Mouse (Mus musculus) midbrain, embryonic 12.5 days (tissue): Measurements from ENCODE around the gene Coro2a. TPM values are rescaled to one million over a fixed set of nuclear protein-coding genes. Genes with fewer than 3 reads are reported as not detected.

ENCODE experiments used
- ATAC-seq: fragments of 200-750 bp; cut with Nextera tagmentation; 2 replicates; pipeline ENCODE4 v1.8.0; 2017; ENCODE audit warnings: low read depth, moderate TSS enrichment, moderate library complexity; ENCODE audit not compliant: low FRiP score
- H3K27ac ChIP-seq: fragments of 300-500 bp; sonication (generic); replicated peaks from 2 replicates; pipeline ENCODE4 v1.5.1; 2016; ENCODE audit warnings: mild to moderate bottlenecking
- H3K27me3 ChIP-seq: fragments of 300-500 bp; sonication (generic); 2 replicates; pipeline ENCODE4 v1.6.1; 2016; ENCODE audit warnings: mild to moderate bottlenecking
- H3K36me3 ChIP-seq: fragments of 300-500 bp; sonication (generic); 2 replicates; pipeline ENCODE4 v1.6.1; 2016
- H3K4me1 ChIP-seq: fragments of 300-500 bp; sonication (generic); 2 replicates; pipeline ENCODE4 v1.6.1; 2016
- H3K4me2 ChIP-seq: fragments of 300-500 bp; sonication (generic); replicated peaks from 2 replicates; pipeline ENCODE4 v1.6.1; 2016; ENCODE audit warnings: mild to moderate bottlenecking, moderate library complexity
- H3K4me3 ChIP-seq: fragments of 300-500 bp; sonication (generic); 2 replicates; pipeline ENCODE4 v1.5.1; 2016; ENCODE audit warnings: mild to moderate bottlenecking
- H3K9ac ChIP-seq: fragments of 300-500 bp; sonication (generic); replicated peaks from 2 replicates; pipeline ENCODE4 v1.6.1; 2016; ENCODE audit warnings: mild to moderate bottlenecking, moderate library complexity
- H3K9me3 ChIP-seq: fragments of 300-500 bp; sonication (generic); 2 replicates; pipeline ENCODE4 v1.6.1; 2016; ENCODE audit warnings: mild to moderate bottlenecking
- WGBS: fragments of 180-500 bp; shearing (Covaris S2); methylation state at CpG from one replicate; pipeline ENCODE4 v1.1.7; 2016; 5-methylcytosine and 5-hydroxymethylcytosine counted together
- polyA plus RNA-seq: library from polyadenylated mRNA; unstranded; fragments of >200 nt; fragmentation: Nextera tagmentation; extraction: Ambion mirVana; gene quantifications from 2 replicates; pipeline ENCODE4 v1.2.1, GENCODE M21; 2016

Coro2a gene
- polyA plus RNA-seq, 1 experiment from 2014 or later, result 2.8 TPM

DNA sequence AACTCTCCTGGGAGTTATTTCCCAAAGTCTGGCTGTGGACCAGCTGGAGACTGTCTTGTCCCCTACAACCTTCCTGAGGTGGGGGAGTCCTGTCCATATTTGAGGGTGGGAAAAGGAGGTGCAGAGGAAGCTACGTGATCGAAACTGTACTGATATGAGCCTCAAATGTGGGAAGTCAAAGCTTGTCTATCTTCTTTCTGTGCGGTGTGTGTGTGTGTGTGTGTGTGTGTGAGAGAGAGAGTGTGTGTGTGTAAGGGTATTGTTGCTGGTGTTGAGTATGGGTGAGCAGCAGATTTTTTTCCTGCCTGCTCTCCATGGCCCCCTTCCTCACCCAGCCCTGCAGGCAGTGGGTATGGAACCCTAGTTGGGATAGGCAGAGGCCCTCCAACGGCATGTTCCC, 37.8 kb downstream of the Coro2a start:
- H3K36me3 ChIP-seq, result no peaks in the 10 kb centered on the region
- H3K9ac ChIP-seq, result no peak overlapping the region
- no peak overlapping the region for H3K4me2 ChIP-seq
- H3K9me3 ChIP-seq, result no peaks in the 10 kb centered on the region
- H3K4me3 ChIP-seq, result no peak overlapping the region
- no peak for ATAC-seq
- 95% methylated on average over 4 of the region's 4 CpGs for WGBS
- H3K4me1 ChIP-seq, result no peaks in the 10 kb centered on the region
- no peak overlapping the region for H3K27ac ChIP-seq
- H3K27me3 ChIP-seq, result no peaks in the 10 kb centered on the region; the same call in 1 of the 2 replicates

DNA sequence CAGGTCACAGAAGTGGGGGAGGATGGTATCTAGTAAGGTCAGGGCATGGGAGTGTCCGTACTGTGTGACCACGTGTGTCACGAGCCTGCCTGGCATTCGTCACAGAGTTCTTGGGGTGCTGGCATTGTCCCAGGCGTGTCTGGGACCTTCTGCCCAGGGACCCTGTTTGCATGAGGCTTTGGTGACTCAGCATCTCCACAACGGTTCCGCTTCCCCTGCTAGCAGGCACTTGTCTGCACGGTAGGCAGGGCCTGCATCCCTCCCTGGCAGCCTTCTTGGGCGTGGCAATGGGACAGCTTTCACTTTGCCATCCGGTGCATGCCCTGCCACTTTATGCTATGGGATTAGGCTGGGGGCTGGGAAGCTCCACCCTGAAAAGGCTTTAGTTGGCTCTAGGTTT, 38.2 kb downstream of the Coro2a start:
- no peak for ATAC-seq
- 71% methylated on average over 10 of the region's 10 CpGs for WGBS

DNA sequence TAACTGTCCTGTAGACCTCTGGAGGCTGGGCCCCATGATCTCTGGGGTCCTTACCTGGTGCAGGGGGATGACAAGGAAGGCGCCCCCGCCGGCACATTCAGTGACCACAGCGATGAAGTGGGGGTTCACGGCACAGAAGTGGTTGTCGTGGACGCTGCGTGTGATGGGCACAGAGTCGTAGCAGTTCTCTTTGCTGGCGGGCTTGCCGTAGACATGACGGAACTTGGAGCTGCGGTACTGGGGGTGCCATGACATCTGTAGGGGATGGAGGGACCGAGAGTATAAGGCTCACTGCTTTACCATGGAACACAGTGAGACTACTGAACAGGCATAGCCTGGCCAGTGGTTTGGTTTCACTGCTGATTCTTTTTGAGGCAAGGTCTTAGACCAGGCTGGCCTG, 39.2 kb downstream of the Coro2a start:
- ATAC-seq, result no peak
- Histone ChIP-seq H3K9ac (no peak overlapping the region), H3K27ac (no peak overlapping the region), H3K4me2 (no peak overlapping the region), H3K4me1 (no peaks in the 10 kb centered on the region), H3K4me3 (no peak overlapping the region), H3K27me3 (no peaks in the 10 kb centered on the region), H3K9me3 (no peaks in the 10 kb centered on the region), H3K36me3 (no peaks in the 10 kb centered on the region)
- WGBS, result 97% methylated on average over 14 of the region's 14 CpGs

More for the DNA sequence above, 38.2 kb downstream of the Coro2a start:
- H3K36me3 ChIP-seq, result no peaks in the 10 kb centered on the region
- H3K4me2 ChIP-seq, result no peak overlapping the region
- no peaks in the 10 kb centered on the region for H3K9me3 ChIP-seq
- H3K27me3 ChIP-seq, result no peaks in the 10 kb centered on the region; the same call in 1 of the 2 replicates
- no peak overlapping the region for H3K4me3 ChIP-seq
- H3K9ac ChIP-seq, result no peak overlapping the region
- H3K4me1 ChIP-seq, result no peaks in the 10 kb centered on the region
- H3K27ac ChIP-seq, result no peak overlapping the region

DNA sequence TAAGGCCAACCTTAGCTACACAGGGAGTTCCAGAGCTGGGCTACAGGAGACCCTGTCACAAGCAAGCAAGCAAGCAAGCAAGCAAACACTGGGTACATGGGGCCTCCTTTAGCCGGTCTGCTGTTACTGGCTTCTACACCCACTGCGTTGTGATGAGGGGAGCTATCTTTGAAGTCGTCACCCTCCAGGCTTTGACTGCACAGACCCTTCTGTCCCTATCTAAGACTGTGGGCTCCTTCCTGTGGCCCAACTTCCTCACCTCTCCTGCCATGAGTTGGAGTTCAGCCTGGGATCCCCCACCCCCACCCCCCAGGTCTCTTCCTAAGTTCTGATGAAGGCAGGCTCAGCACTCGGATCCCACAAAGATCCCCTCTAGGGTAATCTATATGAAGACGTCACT, 40.0 kb downstream of the Coro2a start:
- H3K9ac ChIP-seq, result no peak overlapping the region
- no peak overlapping the region for H3K4me2 ChIP-seq
- no peak overlapping the region for H3K27ac ChIP-seq
- no peaks in the 10 kb centered on the region for H3K27me3 ChIP-seq
- WGBS, result 86% methylated on average over 5 of the region's 5 CpGs
- H3K4me3 ChIP-seq, result no peak overlapping the region
- no peak for ATAC-seq
- H3K9me3 ChIP-seq, result no peaks in the 10 kb centered on the region
- no peaks in the 10 kb centered on the region for H3K36me3 ChIP-seq
- no peaks in the 10 kb centered on the region for H3K4me1 ChIP-seq

DNA sequence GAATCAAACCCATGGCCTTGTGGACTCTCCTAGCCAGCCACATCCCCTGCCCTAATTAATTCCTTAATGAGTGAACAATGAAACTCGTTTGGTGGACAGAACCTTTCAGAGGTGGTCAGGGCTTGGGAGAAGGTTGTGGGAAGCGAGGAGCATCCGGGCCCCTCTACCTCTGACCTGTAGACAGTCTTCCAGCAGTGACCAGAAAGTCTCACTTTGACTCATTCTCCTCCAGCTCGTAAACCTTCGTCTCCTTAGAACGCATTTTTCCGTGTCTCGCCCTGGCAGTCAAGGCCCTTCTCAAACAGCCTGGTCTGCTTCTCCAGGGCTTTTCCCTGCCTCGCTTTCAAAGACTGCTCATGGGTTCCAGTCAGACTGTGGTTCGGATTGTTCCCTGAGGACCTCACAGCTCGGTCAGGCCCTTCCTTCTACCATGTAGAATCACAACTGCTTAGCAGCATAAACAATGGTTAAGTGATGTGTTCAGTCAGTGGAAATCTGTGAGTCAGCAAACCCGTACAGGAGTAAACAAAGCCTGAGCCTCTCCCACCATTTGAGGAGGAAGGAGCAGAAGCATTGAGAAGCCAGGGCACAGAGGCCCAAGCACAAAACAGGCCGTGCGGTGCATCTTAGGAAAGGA, 41.8 kb downstream of the Coro2a start:
- H3K9ac ChIP-seq, result no peak overlapping the region
- ATAC-seq, result no peak
- H3K4me2 ChIP-seq, result no peak overlapping the region
- no peaks in the 10 kb centered on the region for H3K36me3 ChIP-seq
- no peak overlapping the region for H3K27ac ChIP-seq
- H3K9me3 ChIP-seq, result no peaks in the 10 kb centered on the region
- no peaks in the 10 kb centered on the region for H3K27me3 ChIP-seq
- H3K4me3 ChIP-seq, result no peak overlapping the region
- 81% methylated on average over 14 of the region's 14 CpGs for WGBS
- no peaks in the 10 kb centered on the region for H3K4me1 ChIP-seq

DNA sequence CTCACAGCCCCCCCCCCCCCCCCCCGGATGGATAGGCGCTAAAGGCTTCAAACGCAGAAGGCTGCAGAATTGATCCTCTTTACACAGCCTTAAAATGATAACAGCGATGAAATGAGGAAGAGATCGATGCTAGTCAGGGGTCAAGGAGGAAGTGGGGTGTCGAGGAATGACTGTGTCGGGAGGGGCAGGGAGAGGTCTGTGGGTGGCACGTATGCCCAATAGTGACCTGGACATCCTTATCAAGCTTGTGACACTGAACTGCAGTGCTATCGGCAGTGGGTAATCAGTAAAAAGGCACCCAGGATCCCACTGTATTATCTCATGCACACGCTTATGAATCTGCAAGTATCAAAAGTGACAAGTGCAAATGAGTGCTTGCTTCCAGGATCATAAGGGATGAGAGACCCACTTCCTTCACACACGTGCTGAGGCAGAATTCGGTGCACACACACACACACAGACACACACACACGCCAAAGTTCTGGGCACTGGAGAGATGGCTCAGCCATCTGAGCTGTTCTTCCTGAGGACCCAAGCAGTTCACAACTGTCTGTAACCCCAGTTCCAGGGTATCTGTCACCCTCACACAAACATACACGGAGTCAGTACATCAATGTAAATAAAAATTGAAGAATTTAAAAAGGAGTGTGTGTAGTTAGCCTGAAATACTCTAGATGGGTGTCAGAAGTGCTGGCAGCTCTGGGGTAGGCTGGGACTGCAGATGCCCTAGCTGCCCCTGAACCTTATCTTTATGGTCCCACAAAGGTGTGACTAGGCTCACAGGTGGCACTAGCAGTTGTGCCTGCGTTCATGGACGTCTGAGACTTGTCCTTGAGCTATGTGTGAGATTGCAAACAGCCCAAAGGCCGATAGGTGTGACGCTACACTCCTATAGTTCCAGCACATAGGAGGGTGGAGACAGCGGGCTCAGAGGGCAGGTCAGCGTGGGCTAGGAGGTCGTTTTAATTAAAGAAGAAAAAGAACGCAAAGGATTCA, 43.0 kb downstream of the Coro2a start:
- Histone ChIP-seq H3K9me3 (no peaks in the 10 kb centered on the region), H3K27me3 (no peaks in the 10 kb centered on the region), H3K4me3 (no peak overlapping the region), H3K4me2 (no peak overlapping the region), H3K27ac (no peak overlapping the region), H3K36me3 (no peaks in the 10 kb centered on the region), H3K4me1 (no peaks in the 10 kb centered on the region), H3K9ac (no peak overlapping the region)
- 83% methylated on average over 22 of the region's 22 CpGs for WGBS
- ATAC-seq, result no peak

DNA sequence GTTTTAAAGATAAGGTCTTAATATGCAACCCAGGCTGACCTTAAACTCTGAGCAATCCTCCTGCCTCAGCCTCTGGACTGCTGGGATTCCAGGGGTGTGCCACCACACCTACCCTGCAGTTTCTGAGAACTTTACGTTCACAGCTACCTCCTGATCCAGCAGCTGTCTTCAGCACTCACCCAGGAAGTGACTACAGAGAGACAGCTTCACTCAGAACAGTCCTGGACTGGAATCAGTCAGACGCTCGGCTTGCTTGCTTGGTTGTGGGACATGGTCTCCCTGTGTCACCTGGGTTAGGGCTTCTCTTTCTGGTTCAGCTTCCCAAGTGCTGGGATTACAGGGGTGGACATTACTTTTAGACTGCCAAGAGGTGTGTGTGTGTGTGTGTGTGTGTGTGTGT, 45.1 kb downstream of the Coro2a start:
- Histone ChIP-seq H3K4me3 (no peak overlapping the region), H3K9ac (no peak overlapping the region), H3K27ac (no peak overlapping the region), H3K4me1 (no peaks in the 10 kb centered on the region), H3K36me3 (no peaks in the 10 kb centered on the region), H3K9me3 (0 out of 2 replicates have a peak, but pooled peaks cover 3% of the 10 kb centered on the region), H3K4me2 (no peak overlapping the region), H3K27me3 (no peaks in the 10 kb centered on the region)
- no peak for ATAC-seq
- WGBS, result 89% methylated on average over 3 of the region's 3 CpGs

DNA sequence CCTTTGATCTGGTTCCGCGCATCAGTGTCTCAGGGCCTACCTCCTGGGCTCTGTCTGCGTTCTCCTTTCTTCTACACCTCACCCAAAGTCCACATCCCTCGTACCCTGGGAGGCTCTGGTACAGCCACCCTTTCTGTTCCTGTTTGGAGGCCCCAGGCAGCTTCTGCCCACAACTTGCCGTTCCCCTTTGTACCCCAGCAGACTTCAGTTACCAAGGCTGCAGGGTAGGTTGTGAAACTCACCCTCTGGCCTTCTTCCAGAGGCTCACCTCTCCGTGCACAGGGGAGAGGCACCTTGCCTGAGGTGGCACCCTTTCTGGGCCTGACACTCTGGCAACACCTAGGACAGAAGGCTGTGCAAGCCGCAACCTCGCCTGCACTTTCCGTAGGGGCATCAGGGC, 46.2 kb downstream of the Coro2a start:
- 0 out of 2 replicates have a peak, but pooled peaks cover 3% of the 10 kb centered on the region for H3K9me3 ChIP-seq
- ATAC-seq, result no peak
- no peaks in the 10 kb centered on the region for H3K4me1 ChIP-seq
- 84% methylated on average over 9 of the region's 9 CpGs for WGBS
- H3K9ac ChIP-seq, result no peak overlapping the region
- H3K4me3 ChIP-seq, result no peak overlapping the region
- no peaks in the 10 kb centered on the region for H3K36me3 ChIP-seq
- no peaks in the 10 kb centered on the region for H3K27me3 ChIP-seq
- H3K27ac ChIP-seq, result no peak overlapping the region
- H3K4me2 ChIP-seq, result no peak overlapping the region

DNA sequence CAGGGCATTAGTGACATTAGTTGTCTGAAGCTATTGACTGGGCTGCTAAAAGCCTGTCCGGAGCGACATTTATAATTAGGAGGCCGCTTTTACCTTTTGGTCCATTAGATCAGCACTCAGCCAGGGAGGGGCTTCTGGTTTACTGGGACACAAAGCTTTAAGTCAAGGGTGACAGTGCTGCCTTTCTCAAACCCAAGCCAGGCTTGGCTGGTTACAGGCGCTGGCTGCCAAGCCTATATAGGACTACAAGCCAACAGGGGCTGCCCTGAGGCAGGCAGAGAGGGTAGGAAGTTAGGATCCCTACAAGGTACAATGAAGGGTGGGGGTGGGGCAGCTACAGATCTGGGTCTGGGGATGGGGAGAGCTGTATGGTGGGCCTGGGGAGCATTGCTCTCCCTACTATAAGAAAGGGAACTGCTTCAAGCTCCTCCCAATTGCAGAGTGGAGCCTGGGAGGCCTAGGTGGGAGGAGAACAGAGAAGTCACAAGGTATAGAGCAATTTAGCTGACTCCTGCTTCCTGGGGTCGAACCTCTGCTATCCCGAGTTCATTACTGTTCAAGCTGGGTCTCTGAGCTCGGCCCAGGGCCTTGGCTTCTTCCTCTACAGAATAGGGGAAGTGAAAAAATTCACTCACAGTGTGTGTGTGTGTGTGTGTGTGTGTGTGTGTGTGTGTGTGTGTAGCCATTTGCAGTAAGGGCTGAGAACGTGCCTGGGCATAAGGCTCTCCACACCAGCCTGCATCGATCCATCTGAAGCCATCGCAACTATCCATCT, 47.5 kb downstream of the Coro2a start:
- H3K9ac ChIP-seq, result no peak overlapping the region
- no peak for ATAC-seq
- WGBS, result 85% methylated on average over 10 of the region's 10 CpGs
- H3K36me3 ChIP-seq, result no peaks in the 10 kb centered on the region
- H3K9me3 ChIP-seq, result 0 out of 2 replicates have a peak, but pooled peaks cover 3% of the 10 kb centered on the region
- no peak overlapping the region for H3K27ac ChIP-seq
- no peak overlapping the region for H3K4me3 ChIP-seq
- no peak overlapping the region for H3K4me2 ChIP-seq
- no peaks in the 10 kb centered on the region for H3K27me3 ChIP-seq
- no peaks in the 10 kb centered on the region for H3K4me1 ChIP-seq

DNA sequence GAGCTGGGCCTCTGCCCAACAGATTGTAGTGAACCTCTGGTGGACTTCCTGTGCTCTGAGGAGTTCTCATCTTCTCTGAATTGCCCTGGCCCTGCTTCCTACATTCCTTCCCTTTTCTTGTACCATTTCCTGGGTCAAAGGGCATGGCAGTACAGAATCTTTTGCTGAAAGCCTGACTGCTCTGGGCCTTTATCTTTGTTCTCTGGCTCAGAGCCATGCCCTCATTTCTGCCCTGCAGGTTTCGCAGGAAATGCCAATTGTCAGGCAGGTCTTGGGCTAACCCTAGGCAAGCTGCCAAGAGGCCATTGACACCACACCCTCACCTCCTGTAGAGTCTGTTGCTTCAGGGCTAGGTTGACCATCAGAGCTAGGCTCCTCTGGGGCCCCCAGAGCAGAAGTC, 48.1 kb downstream of the Coro2a start:
- Histone ChIP-seq H3K4me3 (no peak overlapping the region), H3K4me1 (no peaks in the 10 kb centered on the region), H3K4me2 (no peak overlapping the region), H3K9me3 (0 out of 2 replicates have a peak, but pooled peaks cover 3% of the 10 kb centered on the region), H3K27me3 (no peaks in the 10 kb centered on the region), H3K27ac (no peak overlapping the region), H3K36me3 (no peaks in the 10 kb centered on the region), H3K9ac (no peak overlapping the region)
- ATAC-seq, result no peak
- WGBS, result 79% methylated on average over 1 of the region's 1 CpGs

DNA sequence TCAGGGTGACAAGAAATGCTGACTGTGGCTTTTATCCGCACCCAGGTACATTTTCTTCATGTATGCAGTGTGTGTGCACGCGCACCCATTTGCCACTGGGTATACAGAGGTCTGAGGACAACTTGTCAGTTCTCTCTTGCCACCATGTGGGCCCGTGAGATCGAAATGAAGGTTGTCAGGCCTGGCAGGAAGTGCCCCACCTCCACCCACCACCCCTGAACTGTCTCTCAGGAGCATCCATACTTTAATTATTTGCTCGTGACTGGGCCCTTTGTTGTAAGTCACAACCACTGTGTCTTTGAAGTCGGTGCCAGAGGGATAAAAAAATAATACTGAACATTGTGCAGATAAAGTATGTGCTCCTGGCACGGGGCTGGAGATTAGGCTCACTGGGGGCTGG, 51.6 kb downstream of the Coro2a start:
- no peak overlapping the region for H3K4me2 ChIP-seq
- H3K9me3 ChIP-seq, result 0 out of 2 replicates have a peak, but pooled peaks cover 3% of the 10 kb centered on the region
- 57% methylated on average over 8 of the region's 8 CpGs for WGBS
- no peaks in the 10 kb centered on the region for H3K36me3 ChIP-seq
- H3K27me3 ChIP-seq, result no peaks in the 10 kb centered on the region
- H3K27ac ChIP-seq, result no peak overlapping the region
- H3K4me1 ChIP-seq, result peaks cover 6% of the 10 kb centered on the region; the same call in 1 of the 2 replicates
- H3K9ac ChIP-seq, result no peak overlapping the region
- ATAC-seq, result no peak
- no peak overlapping the region for H3K4me3 ChIP-seq
